In genomic region chr11:3368983-3369382, GRCm38 (mm10) we compare ENCODE assay signal across 8 mouse cellular contexts. TPM values are rescaled to one million over a fixed set of nuclear protein-coding genes. Genes with fewer than 3 reads are reported as not detected.
DNase-seq lines count a peak whose midpoint lies in the region; ATAC-seq and TF ChIP-seq lines count a peak whose summit lies in the region.

No protein-coding gene starts in this region.

- H3K9ac ChIP-seq in heart, embryonic 16.5 days (ENCODE audit: low read length): peak overlapping the region; percentile 52
- no peak overlapping the region for H3K9ac ChIP-seq in lung, postnatal 0 days (replicated peaks; ENCODE audit: low read depth)
- H3K9ac ChIP-seq in stomach, embryonic 15.5 days: no peak overlapping the region

- H3K36me3 ChIP-seq in heart, embryonic 16.5 days (ENCODE audit: control insufficient read depth, insufficient read depth): no peaks in the 10 kb centered on the region
- H3K36me3 ChIP-seq in hindbrain, embryonic 10.5 days: 0 out of 2 replicates have a peak, but pooled peaks cover 6% of the 10 kb centered on the region
- no peaks in the 10 kb centered on the region for H3K36me3 ChIP-seq in lung, postnatal 0 days (ENCODE audit: insufficient read depth, low read length)
- no peaks in the 10 kb centered on the region for H3K36me3 ChIP-seq in stomach, embryonic 15.5 days

- 39% methylated on average over 7 of the region's 7 CpGs for WGBS in heart, embryonic 16.5 days
- WGBS in hindbrain, embryonic 10.5 days: 62% methylated on average over 7 of the region's 7 CpGs
- WGBS in lung, postnatal 0 days: 46% methylated on average over 7 of the region's 7 CpGs
- WGBS in stomach, embryonic 15.5 days: 46% methylated on average over 7 of the region's 7 CpGs

- H3K27me3 ChIP-seq in heart, embryonic 16.5 days (ENCODE audit: control insufficient read depth, insufficient read depth, low read length): no peaks in the 10 kb centered on the region
- no peaks in the 10 kb centered on the region for H3K27me3 ChIP-seq in hindbrain, embryonic 10.5 days (ENCODE audit: insufficient read depth, poor library complexity, severe bottlenecking)
- no peaks in the 10 kb centered on the region for H3K27me3 ChIP-seq in lung, postnatal 0 days (replicated peaks; ENCODE audit: insufficient read depth, low read length)
- no peaks in the 10 kb centered on the region for H3K27me3 ChIP-seq in stomach, embryonic 15.5 days (replicated peaks)

- peaks cover 30% of the 10 kb centered on the region for H3K4me1 ChIP-seq in heart, embryonic 16.5 days (ENCODE audit: control insufficient read depth, insufficient read depth, low read length)
- H3K4me1 ChIP-seq in hindbrain, embryonic 10.5 days (replicated peaks): peaks cover 48% of the 10 kb centered on the region
- peaks cover 16% of the 10 kb centered on the region; the same call in 1 of the 2 replicates for H3K4me1 ChIP-seq in lung, postnatal 0 days (ENCODE audit: insufficient read depth, low read depth, low read length)
- peaks cover 28% of the 10 kb centered on the region for H3K4me1 ChIP-seq in stomach, embryonic 15.5 days

- DNase-seq in heart, postnatal 25 days (ENCODE audit: low spot score): no peak
- DNase-seq in hindbrain, embryonic 10.5 days (ENCODE audit: low spot score): no peak
- DNase-seq in lung, postnatal 0 days (ENCODE audit: low spot score): peak; percentile 84
- DNase-seq in T-cell, adult 2 months (ENCODE audit: low spot score): no peak
- no peak for DNase-seq in cerebellum, adult 11 months

- ATAC-seq in heart, embryonic 16.5 days (replicated peaks; ENCODE audit: extremely low read depth, insufficient read depth, low FRiP score): no peak
- ATAC-seq in lung, postnatal 0 days: peak; percentile 72
- ATAC-seq in stomach, embryonic 15.5 days (ENCODE audit: insufficient read depth, low FRiP score, low read depth): no peak
- no peak for ATAC-seq in frontal cortex, adult (ENCODE audit: low TSS enrichment)

- intact Hi-C loops in heart, postnatal 25 days (cut with DNase I): no loop called here

- H3K4me2 ChIP-seq in heart, embryonic 16.5 days (ENCODE audit: low read depth, low read length): peak overlapping the region; percentile 96
- H3K4me2 ChIP-seq in lung, postnatal 0 days (replicated peaks; ENCODE audit: low read depth, low read length): peak overlapping the region; percentile 94; the same call in 1 of the 2 replicates
- H3K4me2 ChIP-seq in stomach, embryonic 15.5 days: peak overlapping the region; percentile 90

- TF ChIP-seq CTCF in lung, postnatal 0 days (IDR thresholded peaks at IDR 0.05): no peak

- TF ChIP-seq EP300 in lung, postnatal 0 days (IDR thresholded peaks at IDR 0.05): peak; percentile 49; the same call in 1 of the 2 replicates

- H3K9me3 ChIP-seq in heart, embryonic 16.5 days (replicated peaks; ENCODE audit: control insufficient read depth, low read length): 0 out of 2 replicates have a peak, but pooled peaks cover 2% of the 10 kb centered on the region
- H3K9me3 ChIP-seq in hindbrain, embryonic 10.5 days: no peaks in the 10 kb centered on the region
- no peaks in the 10 kb centered on the region for H3K9me3 ChIP-seq in lung, postnatal 0 days (ENCODE audit: low read length)
- H3K9me3 ChIP-seq in stomach, embryonic 15.5 days: no peaks in the 10 kb centered on the region

- H3K4me3 ChIP-seq in heart, embryonic 16.5 days (ENCODE audit: low read length): 0 out of 2 replicates have a peak overlapping the region, but pooled peaks have one; percentile 5
- no peak overlapping the region for H3K4me3 ChIP-seq in hindbrain, embryonic 10.5 days
- no peak overlapping the region for H3K4me3 ChIP-seq in lung, postnatal 0 days (ENCODE audit: low read depth, low read length)
- no peak overlapping the region for H3K4me3 ChIP-seq in stomach, embryonic 15.5 days (replicated peaks)

- H3K27ac ChIP-seq in heart, embryonic 16.5 days (ENCODE audit: low read length): peak overlapping the region; percentile 55
- 0 out of 2 replicates have a peak overlapping the region, but pooled peaks have one; percentile 1 for H3K27ac ChIP-seq in hindbrain, embryonic 10.5 days
- peak overlapping the region; percentile 85 for H3K27ac ChIP-seq in lung, postnatal 0 days (ENCODE audit: low read length)
- H3K27ac ChIP-seq in stomach, embryonic 15.5 days: peak overlapping the region; percentile 60; the same call in 1 of the 2 replicates

RNA-seq across cellular contexts. Expression of gene Pik3ip1, which starts 38.8 kb away (rescaled TPM):
- 40.9 and 41.1 TPM in 2 replicates for polyA plus RNA-seq in heart, embryonic 16.5 days (2015; fragmentation: Nextera tagmentation; extraction: Ambion mirVana)
- total RNA-seq in heart, postnatal 25 days (2021): 10 to 100 TPM; 39.4 to 42.4 TPM
- polyA plus RNA-seq in hindbrain, embryonic 10.5 days (2016; fragmentation: Nextera tagmentation; extraction: Ambion mirVana): 9.3 and 9.4 TPM in 2 replicates
- polyA plus RNA-seq in lung, postnatal 0 days (2015; fragmentation: Nextera tagmentation; extraction: Ambion mirVana): 22.7 and 25.5 TPM in 2 replicates
- polyA plus RNA-seq in stomach, embryonic 15.5 days (2015; fragmentation: Nextera tagmentation; extraction: Ambion mirVana): 10.6 and 12.1 TPM in 2 replicates

RNA-seq across cellular contexts. Expression of gene Limk2, which starts 40.0 kb away (rescaled TPM):
- polyA plus RNA-seq in heart, embryonic 16.5 days (2015; fragmentation: Nextera tagmentation; extraction: Ambion mirVana): 47.1 and 54.9 TPM in 2 replicates
- 10 to 100 TPM; 17.2 to 18.5 TPM for total RNA-seq in heart, postnatal 25 days (2021)
- polyA plus RNA-seq in hindbrain, embryonic 10.5 days (2016; fragmentation: Nextera tagmentation; extraction: Ambion mirVana): 62.0 and 82.2 TPM in 2 replicates
- polyA plus RNA-seq in lung, postnatal 0 days (2015; fragmentation: Nextera tagmentation; extraction: Ambion mirVana): 57.2 and 62.0 TPM in 2 replicates
- polyA plus RNA-seq in stomach, embryonic 15.5 days (2015; fragmentation: Nextera tagmentation; extraction: Ambion mirVana): 70.5 and 75.9 TPM in 2 replicates

Comparison
In these comparisons a context has a peak if more than half of its experiments do, and no peak if none do; other contexts are left out.
1. H3K27ac ChIP-seq: peak in every context shown above with its lines; median percentile 85 in lung, postnatal 0 days; 60 in stomach, embryonic 15.5 days; 55 in heart, embryonic 16.5 days; 1 in hindbrain, embryonic 10.5 days.